Mouse (Mus musculus): ENCODE results near the gene Sar1b. TPM values are rescaled to one million over a fixed set of nuclear protein-coding genes. Genes with fewer than 3 reads are reported as not detected.
"Not testable (repeated sequence)": the region's sequence is repeated elsewhere in the genome, so short reads cannot be mapped to it uniquely, and the experiment has no call there.

Gene Sar1b
- polyA plus RNA-seq, 1 experiment from 2014 or later = 56.1 TPM

- WGBS (ENCODE audit: missing documents) = 88% methylated on average over 5 of the region's 6 CpGs
- Histone ChIP-seq H3K27ac (no peak overlapping the region), H3K36me3 (ENCODE audit: inconsistent target) (no peaks in the 10 kb centered on the region), H3K4me3 (ENCODE audit: inconsistent target) (no peak overlapping the region), H3K79me2 (ENCODE audit: inconsistent target) (peaks cover 24% of the 10 kb centered on the region)
These were observed 3.4 kb upstream of the Sar1b start for GRCm38 (mm10) chr11:51759941-51760657.

DNA sequence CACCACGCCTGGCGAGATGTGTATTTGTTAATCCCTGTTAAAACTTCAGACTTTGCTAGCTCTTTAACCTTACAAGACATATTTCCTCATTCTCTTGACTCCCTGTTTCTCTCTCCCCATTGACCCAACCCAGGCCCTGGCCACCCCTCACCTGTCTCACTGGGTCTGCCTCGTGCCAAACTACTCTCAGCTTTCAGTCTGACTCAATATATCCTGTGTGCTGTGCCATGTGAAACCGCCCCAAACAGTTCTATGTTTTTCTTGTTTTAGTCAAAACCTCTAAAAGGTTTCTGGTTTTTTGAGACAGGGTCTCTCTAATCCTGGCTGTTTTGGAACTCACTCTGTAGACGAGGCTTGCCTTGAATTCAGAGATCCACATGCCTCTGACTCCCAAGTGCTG lies 2.2 kb upstream of the Sar1b start:
- Histone ChIP-seq H3K4me3 (ENCODE audit: inconsistent target) (no peak overlapping the region), H3K79me2 (ENCODE audit: inconsistent target) (peaks cover 28% of the 10 kb centered on the region), H3K36me3 (ENCODE audit: inconsistent target) (no peaks in the 10 kb centered on the region), H3K27ac (no peak overlapping the region)
- WGBS (ENCODE audit: missing documents) = 87% methylated on average over 5 of the region's 5 CpGs

GRCm38 (mm10) chr11:51763955-51764354 lies 468 bp downstream of the Sar1b start:
- Histone ChIP-seq H3K36me3 (ENCODE audit: inconsistent target) (no peaks in the 10 kb centered on the region), H3K79me2 (ENCODE audit: inconsistent target) (peaks cover 55% of the 10 kb centered on the region), H3K4me3 (ENCODE audit: inconsistent target) (peak overlapping the region; percentile 100), H3K27ac (peak overlapping the region; percentile 61)
- 8% methylated on average over 13 of the region's 13 CpGs for WGBS (ENCODE audit: missing documents)

GRCm38 (mm10) chr11:51764816-51765215 lies 1.3 kb downstream of the Sar1b start:
- H3K27ac ChIP-seq = no peak overlapping the region
- H3K36me3 ChIP-seq (ENCODE audit: inconsistent target) = no peaks in the 10 kb centered on the region
- H3K79me2 ChIP-seq (ENCODE audit: inconsistent target) = peaks cover 64% of the 10 kb centered on the region
- H3K4me3 ChIP-seq (ENCODE audit: inconsistent target) = peak overlapping the region; percentile 100; the same call in 1 of the 2 replicates
- WGBS (ENCODE audit: missing documents) = 89% methylated on average over 4 of the region's 4 CpGs

DNA sequence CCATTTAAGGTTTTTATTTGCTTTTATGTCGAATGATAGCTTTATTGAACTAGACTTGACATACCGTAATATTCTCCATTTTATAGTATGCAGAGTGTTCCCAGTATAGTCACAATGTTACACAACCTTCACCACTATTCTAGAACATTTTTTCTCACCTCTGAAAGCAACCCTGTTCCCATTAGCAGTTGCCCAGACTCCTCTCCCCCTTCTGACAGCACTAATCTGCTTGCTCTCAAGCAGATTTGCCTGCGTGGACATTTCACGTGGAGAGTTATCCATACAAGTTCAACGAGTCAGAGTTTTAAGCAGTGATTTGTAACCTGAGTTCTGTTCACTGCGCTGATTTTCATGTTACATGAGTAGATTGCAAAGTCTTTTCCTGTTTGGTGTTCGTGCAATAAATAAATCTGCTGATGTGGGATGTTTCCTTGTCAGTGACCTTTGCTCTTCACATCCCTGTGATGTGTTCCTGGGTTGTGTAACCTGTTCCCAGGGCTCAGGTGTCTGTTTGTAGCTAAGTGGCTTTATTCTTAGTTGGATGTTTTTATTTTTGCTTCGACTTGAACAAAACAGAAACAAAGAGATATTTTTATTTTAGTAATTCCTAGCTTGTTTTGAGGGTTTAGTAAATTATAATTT lies 4.2 kb downstream of the Sar1b start:
- Histone ChIP-seq H3K79me2 (ENCODE audit: inconsistent target) (peaks cover 92% of the 10 kb centered on the region), H3K36me3 (ENCODE audit: inconsistent target) (no peaks in the 10 kb centered on the region), H3K4me3 (ENCODE audit: inconsistent target) (no peak overlapping the region), H3K27ac (no peak overlapping the region)
- WGBS (ENCODE audit: missing documents) = 75% methylated on average over 8 of the region's 8 CpGs

DNA sequence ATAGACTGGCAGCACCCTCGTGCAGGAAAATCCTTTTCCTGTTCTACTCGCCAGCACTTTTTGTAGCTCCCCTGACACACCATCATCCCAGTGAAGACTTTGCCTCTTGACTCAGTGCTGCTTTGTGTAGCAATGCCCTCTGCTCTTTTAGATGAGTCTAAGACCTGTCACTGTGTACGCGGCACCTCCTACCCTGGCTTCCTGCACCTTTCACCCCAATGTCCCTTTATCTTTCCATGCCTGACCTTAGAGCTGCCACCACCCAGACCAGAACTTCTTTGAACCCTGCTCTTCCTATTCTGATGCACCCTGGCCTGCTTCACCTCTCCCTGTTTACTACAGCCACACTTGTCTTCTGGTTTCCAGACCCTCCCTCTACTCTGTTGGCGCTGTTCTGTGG lies 4.8 kb downstream of the Sar1b start:
- 80% methylated on average over 5 of the region's 5 CpGs for WGBS (ENCODE audit: missing documents)
- no peak overlapping the region for H3K27ac ChIP-seq
- peaks cover 98% of the 10 kb centered on the region for H3K79me2 ChIP-seq (ENCODE audit: inconsistent target)
- H3K36me3 ChIP-seq (ENCODE audit: inconsistent target) = no peaks in the 10 kb centered on the region
- no peak overlapping the region for H3K4me3 ChIP-seq (ENCODE audit: inconsistent target)

- Histone ChIP-seq H3K36me3 (ENCODE audit: inconsistent target) (peaks cover 10% of the 10 kb centered on the region; the same call in 1 of the 2 replicates), H3K4me3 (ENCODE audit: inconsistent target) (no peak overlapping the region), H3K79me2 (ENCODE audit: inconsistent target) (peaks cover 79% of the 10 kb centered on the region), H3K27ac (no peak overlapping the region)
- 91% methylated on average over 3 of the region's 3 CpGs for WGBS (ENCODE audit: missing documents)
These were observed 12.0 kb downstream of the Sar1b start for GRCm38 (mm10) chr11:51775507-51775906.

DNA sequence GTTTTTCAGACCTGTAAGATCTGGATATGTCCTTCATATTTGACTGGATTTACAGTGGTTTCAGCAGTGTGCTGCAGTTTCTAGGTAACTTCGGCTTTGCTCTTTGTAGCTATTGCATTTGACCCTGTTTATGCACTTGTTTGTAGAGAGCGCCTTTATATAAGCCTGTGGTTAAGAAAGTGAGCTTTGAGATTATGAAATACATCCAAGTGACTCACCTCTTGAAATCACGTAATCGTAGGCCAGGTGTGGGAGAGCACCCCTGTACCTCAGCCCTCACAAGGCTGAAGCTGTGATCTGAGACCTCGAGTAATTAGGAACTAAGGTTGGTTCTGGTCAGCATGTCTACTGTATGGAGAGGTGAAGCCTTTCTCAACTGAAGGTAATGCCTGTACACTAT lies 14.0 kb downstream of the Sar1b start:
- peaks cover 29% of the 10 kb centered on the region; the same call in 1 of the 2 replicates for H3K36me3 ChIP-seq (ENCODE audit: inconsistent target)
- no peak overlapping the region for H3K27ac ChIP-seq
- peaks cover 60% of the 10 kb centered on the region for H3K79me2 ChIP-seq (ENCODE audit: inconsistent target)
- H3K4me3 ChIP-seq (ENCODE audit: inconsistent target) = no peak overlapping the region
- 94% methylated on average over 5 of the region's 5 CpGs for WGBS (ENCODE audit: missing documents)

DNA sequence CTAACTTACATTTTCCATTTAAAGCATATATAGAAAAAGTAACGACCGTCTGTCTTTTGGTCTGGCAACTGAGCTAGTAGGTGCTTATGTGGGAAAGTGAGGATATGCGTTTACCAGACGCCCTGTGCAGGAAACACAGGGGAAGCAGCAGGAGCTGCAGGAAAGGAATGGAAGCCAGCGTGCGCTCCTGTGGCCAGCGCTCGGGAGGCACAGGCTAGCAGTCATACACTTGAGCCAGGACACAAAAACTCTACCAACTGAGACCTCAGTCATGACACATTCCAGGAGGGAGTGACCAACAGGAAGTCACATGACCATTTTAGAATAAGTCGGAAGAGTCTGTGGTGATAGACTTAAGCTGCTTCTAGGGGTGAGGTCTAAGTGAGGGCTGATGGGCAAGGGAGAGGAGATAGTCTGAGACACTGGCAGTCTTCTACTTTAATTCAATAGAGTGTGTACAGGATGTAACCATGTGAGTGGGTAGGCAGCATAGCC lies 17.3 kb downstream of the Sar1b start:
- peaks cover 49% of the 10 kb centered on the region for H3K36me3 ChIP-seq (ENCODE audit: inconsistent target)
- H3K27ac ChIP-seq = no peak overlapping the region
- peaks cover 26% of the 10 kb centered on the region for H3K79me2 ChIP-seq (ENCODE audit: inconsistent target)
- WGBS (ENCODE audit: missing documents) = 92% methylated on average over 9 of the region's 9 CpGs
- H3K4me3 ChIP-seq (ENCODE audit: inconsistent target) = no peak overlapping the region

GRCm38 (mm10) chr11:51782721-51783120 lies 19.2 kb downstream of the Sar1b start:
- peaks cover 61% of the 10 kb centered on the region for H3K36me3 ChIP-seq (ENCODE audit: inconsistent target)
- no peak overlapping the region for H3K4me3 ChIP-seq (ENCODE audit: inconsistent target)

GRCm38 (mm10) chr11:51785926-51786325 lies 22.4 kb downstream of the Sar1b start:
- peaks cover 78% of the 10 kb centered on the region for H3K36me3 ChIP-seq (ENCODE audit: inconsistent target)

More at GRCm38 (mm10) chr11:51782721-51783120, 19.2 kb downstream of the Sar1b start:
- WGBS (ENCODE audit: missing documents) = 96% methylated on average over 6 of the region's 6 CpGs
- H3K79me2 ChIP-seq (ENCODE audit: inconsistent target) = peaks cover 7% of the 10 kb centered on the region; the same call in 1 of the 2 replicates
- no peak overlapping the region for H3K27ac ChIP-seq

DNA sequence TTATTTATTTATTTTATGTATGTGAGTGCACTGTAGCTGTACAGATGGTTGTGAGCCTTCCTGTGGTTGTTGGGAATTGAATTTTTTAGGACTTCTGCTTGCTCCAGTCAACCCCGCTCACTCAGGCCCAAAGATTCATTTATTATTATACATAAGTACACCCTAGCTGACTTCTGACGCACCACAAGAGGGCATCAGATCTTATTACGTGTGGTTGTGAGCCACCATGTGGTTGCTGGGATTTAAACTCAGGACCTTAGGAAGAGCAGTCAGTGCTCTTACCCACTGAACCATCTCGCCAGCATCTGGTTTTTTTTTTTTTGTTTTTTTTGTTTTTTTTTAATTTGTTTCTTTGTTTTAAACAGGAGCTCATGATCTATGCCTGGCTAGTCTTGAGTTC lies 26.2 kb downstream of the Sar1b start:
- H3K79me2 ChIP-seq (ENCODE audit: inconsistent target); H3K4me3 ChIP-seq (ENCODE audit: inconsistent target); H3K27ac ChIP-seq: not testable (repeated sequence)
- 92% methylated on average over 4 of the region's 4 CpGs for WGBS (ENCODE audit: missing documents)
- peaks cover 67% of the 10 kb centered on the region for H3K36me3 ChIP-seq (ENCODE audit: inconsistent target)

More at GRCm38 (mm10) chr11:51785926-51786325, 22.4 kb downstream of the Sar1b start:
- WGBS (ENCODE audit: missing documents) = 98% methylated on average over 6 of the region's 6 CpGs
- H3K4me3 ChIP-seq (ENCODE audit: inconsistent target) = no peak overlapping the region
- H3K27ac ChIP-seq = no peak overlapping the region
- H3K79me2 ChIP-seq (ENCODE audit: inconsistent target) = no peaks in the 10 kb centered on the region

- no peaks in the 10 kb centered on the region for H3K79me2 ChIP-seq (ENCODE audit: inconsistent target)
- 96% methylated on average over 7 of the region's 7 CpGs for WGBS (ENCODE audit: missing documents)
- H3K27ac ChIP-seq = no peak overlapping the region
- peaks cover 63% of the 10 kb centered on the region for H3K36me3 ChIP-seq (ENCODE audit: inconsistent target)
- H3K4me3 ChIP-seq (ENCODE audit: inconsistent target) = no peak overlapping the region
These were observed 27.2 kb downstream of the Sar1b start for GRCm38 (mm10) chr11:51790662-51791061.

DNA sequence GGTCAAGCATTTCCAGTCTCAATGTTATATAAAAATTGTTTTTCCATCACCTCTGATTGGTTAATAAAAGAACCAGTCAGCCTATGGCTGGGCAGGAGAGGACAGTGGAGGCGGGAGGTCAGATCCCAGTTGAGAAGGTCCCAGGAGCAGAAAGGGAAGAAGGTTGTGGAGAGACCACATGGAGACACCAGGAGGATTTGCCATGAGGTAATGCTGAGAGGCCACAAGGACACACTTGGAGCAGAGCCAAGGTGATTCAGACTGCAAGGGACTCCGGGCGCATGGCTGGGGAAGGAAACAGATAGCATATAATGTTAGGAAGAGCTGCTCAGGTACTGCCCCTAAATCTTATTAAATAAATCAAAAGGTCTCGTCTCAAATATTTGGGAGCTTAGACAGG lies 32.8 kb downstream of the Sar1b start:
- peaks cover 13% of the 10 kb centered on the region for H3K36me3 ChIP-seq (ENCODE audit: inconsistent target)
- no peaks in the 10 kb centered on the region for H3K79me2 ChIP-seq (ENCODE audit: inconsistent target)
- WGBS (ENCODE audit: missing documents) = 84% methylated on average over 4 of the region's 4 CpGs
- no peak overlapping the region for H3K4me3 ChIP-seq (ENCODE audit: inconsistent target)
- no peak overlapping the region for H3K27ac ChIP-seq

- no peak overlapping the region for H3K27ac ChIP-seq
- WGBS (ENCODE audit: missing documents) = 38% methylated on average over 7 of the region's 8 CpGs
- no peaks in the 10 kb centered on the region for H3K36me3 ChIP-seq (ENCODE audit: inconsistent target)
- H3K79me2 ChIP-seq (ENCODE audit: inconsistent target) = no peaks in the 10 kb centered on the region
- H3K4me3 ChIP-seq (ENCODE audit: inconsistent target) = no peak overlapping the region
These were observed 37.3 kb downstream of the Sar1b start for GRCm38 (mm10) chr11:51800634-51801325.
